Mouse (Mus musculus) midbrain, embryonic 14.5 days (tissue): Measurements from ENCODE around the gene Hpd. TPM values are rescaled to one million over a fixed set of nuclear protein-coding genes. Genes with fewer than 3 reads are reported as not detected.

ENCODE experiments used
- ATAC-seq: fragments of 200-750 bp; cut with Nextera tagmentation; 2 replicates; pipeline ENCODE4 v1.8.0; 2017; ENCODE audit warnings: moderate number of reproducible peaks, moderate library complexity; ENCODE audit not compliant: low FRiP score, low TSS enrichment
- DNase-seq: peaks from one replicate; pipeline ENCODE4 v3.0.0-alpha.2; 2015
- H3K27ac ChIP-seq: fragments of 300-500 bp; sonication (generic); replicated peaks from 2 replicates; pipeline ENCODE4 v1.5.1; 2014; ENCODE audit warnings: mild to moderate bottlenecking, low read depth, low read length, moderate library complexity
- H3K27me3 ChIP-seq: fragments of 300-500 bp; sonication (generic); 2 replicates; pipeline ENCODE4 v1.6.1; 2014; ENCODE audit warnings: low read length, control low read depth, mixed read lengths; ENCODE audit not compliant: control insufficient read depth, insufficient read depth
- H3K36me3 ChIP-seq: fragments of 300-500 bp; sonication (generic); 2 replicates; pipeline ENCODE4 v1.6.1; 2014; ENCODE audit warnings: low read length, control low read depth; ENCODE audit not compliant: control insufficient read depth, insufficient read depth
- H3K4me1 ChIP-seq: fragments of 300-500 bp; sonication (generic); 2 replicates; pipeline ENCODE4 v1.6.1; 2014; ENCODE audit warnings: mild to moderate bottlenecking, antibody characterized with exemption, low read length, control low read depth; ENCODE audit not compliant: control insufficient read depth, insufficient read depth
- H3K4me2 ChIP-seq: fragments of 300-500 bp; sonication (generic); 2 replicates; pipeline ENCODE4 v1.6.1; 2014; ENCODE audit warnings: mild to moderate bottlenecking, low read length, moderate library complexity
- H3K4me3 ChIP-seq: fragments of 300-500 bp; sonication (generic); replicated peaks from 2 replicates; pipeline ENCODE4 v1.5.1; 2014; ENCODE audit warnings: low read depth, low read length
- H3K9ac ChIP-seq: fragments of 300-500 bp; sonication (generic); replicated peaks from 2 replicates; pipeline ENCODE4 v1.6.1; 2014; ENCODE audit warnings: mild to moderate bottlenecking, low read length, moderate library complexity
- H3K9me3 ChIP-seq: fragments of 300-500 bp; sonication (generic); 2 replicates; pipeline ENCODE4 v1.6.1; 2016; ENCODE audit warnings: low read length, control low read depth, mixed read lengths; ENCODE audit not compliant: control insufficient read depth
- WGBS: fragments of 180-500 bp; shearing (Covaris S2); extraction: QIAGEN DNeasy Blood & Tissue Kit; methylation state at CpG from one replicate; pipeline ENCODE4 v1.1.7; 2014; 5-methylcytosine and 5-hydroxymethylcytosine counted together
- polyA plus RNA-seq: library from polyadenylated mRNA; unstranded; fragments of >200 nt; fragmentation: Nextera tagmentation; extraction: Ambion mirVana; gene quantifications from 2 replicates; pipeline ENCODE4 v1.2.1, GENCODE M21; 2014

The Hpd gene
- polyA plus RNA-seq, 1 experiment from 2014 or later, result not detected

GRCm38 (mm10) chr5:123137044-123137909, 45.2 kb downstream of the Hpd start:
- H3K27me3 ChIP-seq, result no peaks in the 10 kb centered on the region
- peak overlapping the region; percentile 100 for H3K27ac ChIP-seq
- H3K4me2 ChIP-seq, result peak overlapping the region; percentile 100
- H3K4me1 ChIP-seq, result peaks cover 55% of the 10 kb centered on the region
- peak overlapping the region; percentile 100 for H3K9ac ChIP-seq
- DNase-seq, result peak; percentile 81
- H3K9me3 ChIP-seq, result no peaks in the 10 kb centered on the region
- peaks cover 50% of the 10 kb centered on the region for H3K36me3 ChIP-seq
- ATAC-seq, result no peak
- peak overlapping the region; percentile 91 for H3K4me3 ChIP-seq
- 1% methylated on average over 20 of the region's 20 CpGs for WGBS

- peaks cover 55% of the 10 kb centered on the region for H3K36me3 ChIP-seq
- H3K27ac ChIP-seq, result peak overlapping the region; percentile 100
- peak overlapping the region; percentile 91 for H3K4me3 ChIP-seq
- peaks cover 63% of the 10 kb centered on the region for H3K4me1 ChIP-seq
- DNase-seq (peak; percentile 86), ATAC-seq (no peak)
- no peaks in the 10 kb centered on the region for H3K9me3 ChIP-seq
- H3K27me3 ChIP-seq, result no peaks in the 10 kb centered on the region
- peak overlapping the region; percentile 100 for H3K9ac ChIP-seq
- H3K4me2 ChIP-seq, result peak overlapping the region; percentile 100
- WGBS, result 3% methylated on average over 13 of the region's 13 CpGs
These were observed 46.0 kb downstream of the Hpd start for GRCm38 (mm10) chr5:123136361-123137043.

GRCm38 (mm10) chr5:123135471-123136360, 46.8 kb downstream of the Hpd start:
- H3K4me2 ChIP-seq, result peak overlapping the region; percentile 100
- peak overlapping the region; percentile 100 for H3K27ac ChIP-seq
- peaks cover 62% of the 10 kb centered on the region for H3K36me3 ChIP-seq
- no peaks in the 10 kb centered on the region for H3K9me3 ChIP-seq
- no peaks in the 10 kb centered on the region for H3K27me3 ChIP-seq
- H3K4me1 ChIP-seq, result peaks cover 63% of the 10 kb centered on the region
- H3K9ac ChIP-seq, result peak overlapping the region; percentile 100
- ATAC-seq (no peak), DNase-seq (peak; percentile 67)
- WGBS, result 3% methylated on average over 30 of the region's 30 CpGs
- H3K4me3 ChIP-seq, result peak overlapping the region; percentile 91

- Histone ChIP-seq H3K9me3 (no peaks in the 10 kb centered on the region), H3K9ac (peak overlapping the region; percentile 100), H3K27ac (peak overlapping the region; percentile 100), H3K36me3 (peaks cover 70% of the 10 kb centered on the region), H3K27me3 (no peaks in the 10 kb centered on the region), H3K4me1 (peaks cover 63% of the 10 kb centered on the region), H3K4me2 (peak overlapping the region; percentile 100), H3K4me3 (peak overlapping the region; percentile 91)
- WGBS, result 18% methylated on average over 8 of the region's 8 CpGs
- ATAC-seq (no peak), DNase-seq (peak; percentile 25)
These were observed 47.6 kb downstream of the Hpd start for GRCm38 (mm10) chr5:123134875-123135382.

- H3K36me3 ChIP-seq, result peaks cover 76% of the 10 kb centered on the region
- peak overlapping the region; percentile 100 for H3K27ac ChIP-seq
- no peaks in the 10 kb centered on the region for H3K9me3 ChIP-seq
- H3K27me3 ChIP-seq, result no peaks in the 10 kb centered on the region
- peaks cover 63% of the 10 kb centered on the region for H3K4me1 ChIP-seq
- ATAC-seq (no peak), DNase-seq (peak; percentile 33)
- WGBS, result 21% methylated on average over 13 of the region's 13 CpGs
- peak overlapping the region; percentile 100 for H3K9ac ChIP-seq
- H3K4me2 ChIP-seq, result peak overlapping the region; percentile 100
- H3K4me3 ChIP-seq, result peak overlapping the region; percentile 91
These were observed 48.2 kb downstream of the Hpd start for GRCm38 (mm10) chr5:123134186-123134874.

GRCm38 (mm10) chr5:123133784-123134143, 48.8 kb downstream of the Hpd start:
- ATAC-seq, result no peak
- H3K4me3 ChIP-seq, result peak overlapping the region; percentile 22
- H3K4me2 ChIP-seq, result peak overlapping the region; percentile 100
- peaks cover 63% of the 10 kb centered on the region for H3K4me1 ChIP-seq
- peaks cover 82% of the 10 kb centered on the region for H3K36me3 ChIP-seq
- peak; percentile 62 for DNase-seq
- H3K9me3 ChIP-seq, result no peaks in the 10 kb centered on the region
- H3K9ac ChIP-seq, result peak overlapping the region; percentile 100; the same call in 1 of the 2 replicates
- WGBS, result 12% methylated on average over 7 of the region's 7 CpGs
- no peaks in the 10 kb centered on the region for H3K27me3 ChIP-seq
- H3K27ac ChIP-seq, result peak overlapping the region; percentile 100

- Histone ChIP-seq H3K36me3 (peaks cover 85% of the 10 kb centered on the region), H3K4me3 (peak overlapping the region; percentile 22), H3K27ac (peak overlapping the region; percentile 100), H3K4me2 (peak overlapping the region; percentile 100), H3K27me3 (no peaks in the 10 kb centered on the region), H3K9me3 (no peaks in the 10 kb centered on the region), H3K4me1 (peaks cover 63% of the 10 kb centered on the region), H3K9ac (peak overlapping the region; percentile 100; the same call in 1 of the 2 replicates)
- DNase-seq (peak; percentile 88), ATAC-seq (no peak)
- 19% methylated on average over 18 of the region's 18 CpGs for WGBS
These were observed 49.3 kb downstream of the Hpd start for GRCm38 (mm10) chr5:123133083-123133783.
